Mouse (Mus musculus): ENCODE results near the gene Jmjd1c.

The Jmjd1c gene

GRCm38 (mm10) chr10:67197186-67197585 is 101.3 kb downstream of the Jmjd1c start:
- DNase-seq: no peak

- no peak for DNase-seq
These were observed 101.9 kb downstream of the Jmjd1c start for GRCm38 (mm10) chr10:67197829-67198228.

- DNase-seq: no peak
These were observed 105.8 kb downstream of the Jmjd1c start for GRCm38 (mm10) chr10:67201769-67202168.

GRCm38 (mm10) chr10:67202470-67202869 is 106.5 kb downstream of the Jmjd1c start:
- no peak for DNase-seq

- no peak for DNase-seq
These were observed 108.9 kb downstream of the Jmjd1c start for GRCm38 (mm10) chr10:67204652-67205407.

- DNase-seq: no peak
These were observed 112.0 kb downstream of the Jmjd1c start for GRCm38 (mm10) chr10:67207931-67208330.

- no peak for DNase-seq
These were observed 114.2 kb downstream of the Jmjd1c start for GRCm38 (mm10) chr10:67209916-67210675.

GRCm38 (mm10) chr10:67212031-67212430 is 116.1 kb downstream of the Jmjd1c start:
- no peak for DNase-seq

- no peak for DNase-seq
These were observed 117.8 kb downstream of the Jmjd1c start for GRCm38 (mm10) chr10:67213720-67214119.

GRCm38 (mm10) chr10:67215133-67215532 is 119.2 kb downstream of the Jmjd1c start:
- DNase-seq: no peak

- DNase-seq: no peak
These were observed 120.9 kb downstream of the Jmjd1c start for GRCm38 (mm10) chr10:67216872-67217271.

- DNase-seq: no peak
These were observed 123.1 kb downstream of the Jmjd1c start for GRCm38 (mm10) chr10:67218873-67219565.

GRCm38 (mm10) chr10:67220251-67220650 is 124.3 kb downstream of the Jmjd1c start:
- DNase-seq: no peak

GRCm38 (mm10) chr10:67221284-67221683 is 125.4 kb downstream of the Jmjd1c start:
- DNase-seq: peak; percentile 38

GRCm38 (mm10) chr10:67223942-67224341 is 128.0 kb downstream of the Jmjd1c start:
- no peak for DNase-seq

GRCm38 (mm10) chr10:67225528-67225927 is 129.6 kb downstream of the Jmjd1c start:
- no peak for DNase-seq

- DNase-seq: peak; percentile 33
These were observed 130.2 kb downstream of the Jmjd1c start for GRCm38 (mm10) chr10:67226109-67226508.

GRCm38 (mm10) chr10:67226543-67226942 is 130.6 kb downstream of the Jmjd1c start:
- no peak for DNase-seq

GRCm38 (mm10) chr10:67230439-67230838 is 134.5 kb downstream of the Jmjd1c start:
- DNase-seq: no peak

GRCm38 (mm10) chr10:67247145-67247544 is 151.2 kb downstream of the Jmjd1c start:
- DNase-seq: no peak

GRCm38 (mm10) chr10:67249486-67249885 is 153.6 kb downstream of the Jmjd1c start:
- DNase-seq: no peak

GRCm38 (mm10) chr10:67250846-67251245 is 154.9 kb downstream of the Jmjd1c start:
- DNase-seq: no peak

GRCm38 (mm10) chr10:67252353-67252752 is 156.4 kb downstream of the Jmjd1c start:
- no peak for DNase-seq

- no peak for DNase-seq
These were observed 157.2 kb downstream of the Jmjd1c start for GRCm38 (mm10) chr10:67253115-67253514.

All from cerebellum, adult 8-10 months (tissue).